Mouse (Mus musculus) kidney, adult 11 months (tissue): ENCODE measurements around the gene Id1.

Source experiments
- DNase-seq: peaks from one replicate; pipeline ENCODE4 v3.0.0; 2022

Id1 gene

DNA sequence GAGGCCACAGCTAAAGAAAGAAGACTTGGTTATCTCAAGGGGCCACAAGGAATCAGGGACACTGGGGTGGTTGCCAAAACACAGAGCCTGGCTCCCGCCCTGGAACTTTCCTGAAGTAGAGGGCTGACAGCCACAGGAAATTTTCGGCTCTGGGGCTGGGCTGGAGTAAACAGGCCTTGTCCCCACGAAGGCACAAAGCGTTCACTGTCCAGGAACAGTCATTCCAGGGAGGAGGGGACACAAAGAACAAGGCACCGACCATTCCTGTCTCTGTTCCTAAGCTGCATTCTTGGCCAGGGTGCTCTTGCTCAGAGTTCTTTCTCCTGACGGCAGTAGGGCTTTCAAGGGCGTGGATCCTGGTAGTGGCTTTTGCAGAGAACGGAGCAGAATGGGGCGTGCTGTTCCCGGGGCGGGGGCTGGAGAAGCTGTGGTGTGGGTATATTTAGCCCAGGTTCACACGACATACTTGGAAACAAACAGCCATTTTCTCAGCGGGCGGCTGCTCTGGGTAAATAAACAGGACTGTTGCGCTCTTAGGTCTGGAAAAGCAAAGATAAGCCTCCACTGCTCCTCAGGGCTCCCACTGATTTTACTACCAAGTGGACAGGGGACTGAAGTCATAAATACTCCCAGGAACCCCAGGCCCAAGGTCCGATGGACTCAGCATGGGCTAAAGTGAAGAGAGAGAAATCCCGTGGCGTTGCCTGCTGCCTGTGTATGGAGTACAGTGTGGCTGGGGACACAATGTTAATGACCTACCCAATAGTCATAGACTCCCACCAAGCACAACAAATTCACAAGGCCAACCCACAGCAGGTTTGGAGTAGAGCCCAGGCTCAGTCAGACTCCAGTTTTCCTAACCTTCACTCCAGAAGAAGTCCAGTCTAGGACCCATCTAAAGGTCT is 49.6 kb downstream of the Id1 start:
- DNase-seq, result peak; percentile 81
